In genomic region chr13:41855206-41856185, GRCm38 (mm10) we compare ENCODE assay signal across 12 mouse cellular contexts. TPM values are rescaled to one million over a fixed set of nuclear protein-coding genes. Genes with fewer than 3 reads are reported as not detected.
A peak's percentile ranks its signal among the peaks of the same experiment; 100 is the strongest.
DNase-seq lines count a peak whose midpoint lies in the region; ATAC-seq lines count a peak whose summit lies in the region.
"Had no signal": no experiment of that assay in that cellular context is flagged by ENCODE, and none has a peak within 500 bp of the region (broad histone marks: within the 10 kb centered on the region; RNA-seq: fewer than 3 reads in every experiment).

No protein-coding gene starts in this region.

- intact Hi-C loops in heart, postnatal 10 days (cut with DNase I) = no loop called here

- H3K27ac ChIP-seq in heart, embryonic 13.5 days (replicated peaks) = 0 out of 2 replicates have a peak overlapping the region, but pooled peaks have one; percentile 10
- no peak overlapping the region for H3K27ac ChIP-seq in heart, embryonic 11.5 days (ENCODE audit: low read depth, low read length)
- no peak overlapping the region for H3K27ac ChIP-seq in limb, embryonic 10.5 days
- H3K27ac ChIP-seq in hindbrain, embryonic 11.5 days (ENCODE audit: low read depth, low read length) = no peak overlapping the region
- H3K27ac ChIP-seq: macrophage had no signal

- no peak overlapping the region for H3K4me2 ChIP-seq in heart, embryonic 13.5 days
- H3K4me2 ChIP-seq in heart, embryonic 11.5 days = no peak overlapping the region
- no peak overlapping the region for H3K4me2 ChIP-seq in hindbrain, embryonic 11.5 days (replicated peaks; ENCODE audit: low read depth, low read length)

- no peaks in the 10 kb centered on the region for H3K36me3 ChIP-seq in heart, embryonic 13.5 days
- no peaks in the 10 kb centered on the region for H3K36me3 ChIP-seq in heart, embryonic 11.5 days (ENCODE audit: control insufficient read depth, insufficient read depth, low read length)
- H3K36me3 ChIP-seq in limb, embryonic 10.5 days = no peaks in the 10 kb centered on the region
- H3K36me3 ChIP-seq in hindbrain, embryonic 11.5 days (ENCODE audit: control insufficient read depth, insufficient read depth, low read length) = no peaks in the 10 kb centered on the region

- DNase-seq in adipocyte (ENCODE audit: low spot score) = peak; percentile 86
- peak; percentile 45 to 47 for DNase-seq in heart, postnatal 10 days
- DNase-seq in lung, postnatal 36 days = peak; percentile 51
- DNase-seq in limb, embryonic 10.5 days (ENCODE audit: low spot score) = no peak
- no peak for DNase-seq in hindbrain, embryonic 11.5 days (ENCODE audit: low spot score)
- DNase-seq: gastrocnemius, postnatal 25 days; right cerebral cortex, postnatal 4 days had no signal

- no peak for ATAC-seq in heart, embryonic 13.5 days (ENCODE audit: extremely low read depth, insufficient number of reproducible peaks, low FRiP score, low TSS enrichment)
- ATAC-seq in heart, embryonic 11.5 days (replicated peaks; ENCODE audit: insufficient number of reproducible peaks, low FRiP score, low TSS enrichment) = no peak
- ATAC-seq in erythroblast, adult 5-6 weeks (replicated peaks; ENCODE audit: low FRiP score, poor library complexity, severe bottlenecking) = no peak
- no peak for ATAC-seq in hindbrain, embryonic 11.5 days (ENCODE audit: low FRiP score)
- ATAC-seq: intestine, embryonic 16.5 days had no signal

- whole genome bisulfite sequencing in heart, embryonic 13.5 days = 74% methylated on average over 13 of the region's 13 CpGs
- 74% methylated on average over 13 of the region's 13 CpGs for WGBS in heart, embryonic 11.5 days (ENCODE audit: insufficient replicate concordance)
- 89% methylated on average over 13 of the region's 13 CpGs for WGBS in limb, embryonic 10.5 days
- WGBS in hindbrain, embryonic 11.5 days = 68% methylated on average over 13 of the region's 13 CpGs

- H3K4me1 ChIP-seq in heart, embryonic 13.5 days = no peaks in the 10 kb centered on the region
- no peaks in the 10 kb centered on the region for H3K4me1 ChIP-seq in heart, embryonic 11.5 days (ENCODE audit: control insufficient read depth, insufficient read depth, low read length)
- H3K4me1 ChIP-seq in limb, embryonic 10.5 days = peaks cover 5% of the 10 kb centered on the region; the same call in 1 of the 2 replicates
- H3K4me1 ChIP-seq in hindbrain, embryonic 11.5 days (replicated peaks; ENCODE audit: control insufficient read depth, insufficient read depth, low read length) = no peaks in the 10 kb centered on the region

- no peak overlapping the region for H3K9ac ChIP-seq in heart, embryonic 13.5 days
- no peak overlapping the region for H3K9ac ChIP-seq in heart, embryonic 11.5 days (ENCODE audit: low read depth, low read length)
- no peak overlapping the region for H3K9ac ChIP-seq in hindbrain, embryonic 11.5 days (ENCODE audit: low read depth, low read length)

- H3K27me3 ChIP-seq in heart, embryonic 13.5 days (replicated peaks) = no peaks in the 10 kb centered on the region
- H3K27me3 ChIP-seq in heart, embryonic 11.5 days (ENCODE audit: control insufficient read depth, insufficient read depth, low read length) = no peaks in the 10 kb centered on the region
- H3K27me3 ChIP-seq in limb, embryonic 10.5 days (ENCODE audit: low read depth, poor library complexity, severe bottlenecking) = no peaks in the 10 kb centered on the region
- no peaks in the 10 kb centered on the region for H3K27me3 ChIP-seq in hindbrain, embryonic 11.5 days (ENCODE audit: control insufficient read depth, insufficient read depth, low read length)

- H3K4me3 ChIP-seq in heart, embryonic 13.5 days = no peak overlapping the region
- H3K4me3 ChIP-seq in heart, embryonic 11.5 days (ENCODE audit: low read depth, low read length) = no peak overlapping the region
- H3K4me3 ChIP-seq in limb, embryonic 10.5 days = no peak overlapping the region
- no peak overlapping the region for H3K4me3 ChIP-seq in hindbrain, embryonic 11.5 days (ENCODE audit: low read depth, low read length)

- H3K9me3 ChIP-seq in heart, embryonic 13.5 days = no peaks in the 10 kb centered on the region
- H3K9me3 ChIP-seq in heart, embryonic 11.5 days (replicated peaks; ENCODE audit: control insufficient read depth, low read length) = no peaks in the 10 kb centered on the region
- H3K9me3 ChIP-seq in limb, embryonic 10.5 days (replicated peaks) = no peaks in the 10 kb centered on the region
- H3K9me3 ChIP-seq in hindbrain, embryonic 11.5 days (ENCODE audit: control insufficient read depth, low read length) = no peaks in the 10 kb centered on the region

RNA-seq across cellular contexts. Expression of gene Adtrp, which starts 8.0 kb away (rescaled TPM):
- 0.33 TPM in 1 of 2 replicates, not detected in the other for polyA plus RNA-seq in heart, embryonic 13.5 days (2015; fragmentation: Nextera tagmentation; extraction: Ambion mirVana)
- polyA plus RNA-seq in heart, embryonic 11.5 days (2014; fragmentation: Nextera tagmentation; extraction: Ambion mirVana) = not detected in 2 replicates
- 1 to 10 TPM; 1.9 to 8.5 TPM for total RNA-seq in heart, postnatal 10 days (2021)
- total RNA-seq in erythroblast, adult 5-6 weeks (2015; ENCODE audit: low replicate concordance) = 2.1 and 11.9 TPM in 2 replicates
- 1.4 TPM in 1 of 2 replicates, not detected in the other for total RNA-seq in erythroblast, adult 5-6 weeks (2017; ENCODE audit: low replicate concordance)
- polyA plus RNA-seq in limb, embryonic 10.5 days (2016; fragmentation: Nextera tagmentation; extraction: Ambion mirVana) = 0.26 TPM in 1 of 2 replicates, not detected in the other
- 0.32 TPM in 1 of 2 replicates, not detected in the other for polyA plus RNA-seq in hindbrain, embryonic 11.5 days (2014; fragmentation: Nextera tagmentation; extraction: Ambion mirVana)

Comparison
In these comparisons a context has a peak if more than half of its experiments do, and no peak if none do; other contexts are left out.
1. DNase-seq: peak in adipocyte (single experiment), heart, postnatal 10 days (2 of 2) and lung, postnatal 36 days (single experiment); none in limb, embryonic 10.5 days (single experiment) and hindbrain, embryonic 11.5 days (single experiment).